Mouse (Mus musculus) erythroblast, embryonic 14.5 days (primary cell): ENCODE results near the gene Retreg3.

Experiments used
- GATA1 ChIP-seq: IDR thresholded peaks from 2 replicates; pipeline ENCODE4 v1.6.1; 2012; ENCODE audit warnings: low read length, inconsistent platforms, mixed read lengths
- TAL1 ChIP-seq: IDR thresholded peaks from 3 replicates; pipeline ENCODE4 v1.6.1; 2012; ENCODE audit warnings: low read length, inconsistent platforms, mixed read lengths

GRCm38 (mm10) chr11:101134217-101134865 is 14.6 kb upstream of the Retreg3 start:
- TF ChIP-seq GATA1, result no peak
- no peak for TF ChIP-seq TAL1
